Mouse (Mus musculus): ENCODE results near the gene Nrxn3.
A peak's percentile ranks its signal among the peaks of the same experiment; 100 is the strongest.

Gene Nrxn3

GRCm38 (mm10) chr12:89719194-89720080, 996.8 kb downstream of the Nrxn3 start:
- DNase-seq, result peak; percentile 7

DNA sequence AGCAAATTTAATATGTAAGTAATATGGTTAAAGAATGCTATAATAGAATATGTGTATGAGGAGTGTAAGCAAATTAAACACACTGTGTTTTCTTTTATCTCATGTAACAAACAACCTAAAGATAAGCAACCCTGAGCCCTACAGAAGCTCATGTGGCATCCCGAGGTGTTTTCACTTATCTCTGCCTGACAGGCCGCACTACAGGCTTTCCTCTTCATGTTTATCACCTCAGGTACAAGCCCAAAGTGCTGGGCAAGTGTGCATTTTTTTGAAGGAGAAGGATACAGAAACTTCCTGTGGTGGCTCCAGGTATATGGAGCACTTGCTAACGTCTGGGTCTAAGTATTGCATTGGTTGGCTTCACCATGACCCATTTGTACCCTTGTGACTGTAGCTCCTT, 998.3 kb downstream of the Nrxn3 start:
- no peak for DNase-seq

DNA sequence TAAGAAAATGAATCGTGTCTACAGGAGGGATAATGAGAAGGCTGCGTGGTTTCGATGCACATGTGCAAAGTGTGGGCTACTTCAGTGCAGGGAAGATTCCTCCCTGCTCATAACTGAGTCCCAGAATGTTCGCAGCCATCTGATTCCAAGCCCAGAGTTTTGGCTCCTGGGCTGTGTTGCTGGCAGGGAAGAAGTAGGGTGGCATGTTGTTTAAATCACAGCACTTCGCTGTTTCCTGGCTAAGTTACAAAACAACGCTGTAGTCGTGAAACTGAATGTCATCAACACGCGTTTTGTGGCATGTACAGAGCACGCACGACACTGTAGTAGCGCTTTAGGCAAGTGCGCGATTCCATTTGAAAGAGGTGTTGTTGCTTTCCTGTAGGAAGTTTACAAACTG, 999.8 kb downstream of the Nrxn3 start:
- DNase-seq, result no peak

- DNase-seq, result no peak
Measured at GRCm38 (mm10) chr12:89724048-89724447, 1001.4 kb downstream of the Nrxn3 start.

DNA sequence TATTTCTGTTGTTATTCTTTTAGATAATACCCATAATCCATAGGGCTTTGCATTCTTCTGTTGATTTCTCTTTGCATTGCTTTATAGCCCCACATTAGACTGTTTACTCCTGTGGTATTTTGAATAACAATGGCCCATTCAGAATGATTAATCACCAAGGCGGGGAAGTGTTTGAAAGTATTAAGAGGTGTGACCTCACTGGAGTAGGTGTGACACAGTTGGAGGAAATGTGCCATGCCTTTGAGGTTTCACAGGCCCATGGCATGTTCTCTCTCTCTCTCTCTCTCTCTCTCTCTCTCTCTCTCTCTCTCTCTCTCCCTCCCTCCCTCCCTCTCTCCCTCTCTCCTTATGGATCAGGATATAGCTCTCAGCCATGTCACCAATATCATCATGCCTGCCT, 1019.6 kb downstream of the Nrxn3 start:
- no peak for DNase-seq

GRCm38 (mm10) chr12:89742796-89743195, 1020.1 kb downstream of the Nrxn3 start:
- no peak for DNase-seq

DNA sequence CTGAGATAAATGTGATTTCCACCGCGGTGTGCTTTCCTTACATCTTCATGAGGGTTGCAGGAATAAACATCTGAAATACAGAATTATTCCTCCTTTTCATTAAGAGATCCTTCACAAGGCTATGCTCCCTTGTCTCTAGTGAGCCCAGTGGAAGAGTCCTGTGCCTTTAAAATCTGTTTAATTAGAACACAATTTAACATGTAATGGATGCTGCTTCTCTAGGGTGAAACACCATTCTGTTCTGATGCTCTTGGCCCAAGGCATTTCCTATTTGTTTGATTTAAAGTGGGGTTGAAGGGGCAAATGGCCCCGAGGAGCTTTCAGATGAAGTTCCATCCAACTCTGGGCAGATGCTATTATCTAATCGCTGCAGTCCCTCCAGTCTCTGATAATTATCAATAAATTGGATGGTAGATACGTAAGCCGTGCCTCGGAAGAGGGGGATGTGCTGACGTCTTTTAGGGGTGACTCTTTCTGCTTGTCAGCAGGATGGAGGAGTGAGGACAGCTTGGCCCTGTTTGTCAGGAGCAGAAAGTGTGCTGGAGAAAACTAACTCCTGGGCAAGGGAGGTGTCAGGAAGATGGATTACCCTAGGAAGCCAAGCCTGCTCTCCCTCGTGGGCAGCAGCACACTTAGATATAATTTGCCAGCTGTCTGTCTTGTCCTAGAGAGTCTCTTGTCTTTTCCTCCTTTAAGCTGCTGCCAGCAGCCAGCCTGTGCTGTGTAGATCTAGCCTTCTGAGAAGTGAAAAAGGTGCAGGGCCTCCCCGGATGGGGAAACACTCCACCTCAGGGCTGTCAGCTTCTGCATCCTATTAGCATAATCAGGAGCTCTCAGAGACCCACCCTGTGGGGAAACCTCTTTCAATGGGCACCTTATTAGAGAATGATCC, 1041.8 kb downstream of the Nrxn3 start:
- DNase-seq, result no peak

- DNase-seq, result no peak
Measured at GRCm38 (mm10) chr12:89765179-89765578, 1042.5 kb downstream of the Nrxn3 start.

DNA sequence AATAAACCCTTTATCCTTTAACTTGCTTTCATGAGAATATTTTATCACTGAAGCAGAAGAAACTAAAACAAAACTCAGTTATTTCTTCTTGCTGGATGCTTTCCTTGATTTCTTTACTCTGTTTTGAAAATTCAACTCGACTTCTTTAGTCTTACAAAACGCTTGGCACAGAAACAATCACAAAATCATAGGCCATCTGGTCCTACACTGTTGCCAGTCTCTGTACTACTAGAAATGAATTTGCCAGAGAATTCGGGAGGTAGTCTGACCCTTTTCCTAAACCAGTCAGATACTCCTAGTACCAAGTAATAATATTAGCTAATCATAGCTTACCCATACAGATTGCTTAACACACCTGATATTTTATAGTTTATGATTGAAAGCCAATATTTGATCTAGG, 1066.1 kb downstream of the Nrxn3 start:
- DNase-seq, result no peak

GRCm38 (mm10) chr12:89789981-89790380, 1067.3 kb downstream of the Nrxn3 start:
- no peak for DNase-seq

GRCm38 (mm10) chr12:89791829-89792228, 1069.2 kb downstream of the Nrxn3 start:
- no peak for DNase-seq

GRCm38 (mm10) chr12:89794741-89795140, 1072.1 kb downstream of the Nrxn3 start:
- DNase-seq, result no peak

- no peak for DNase-seq
Measured at GRCm38 (mm10) chr12:89808217-89808616, 1085.5 kb downstream of the Nrxn3 start.

DNA sequence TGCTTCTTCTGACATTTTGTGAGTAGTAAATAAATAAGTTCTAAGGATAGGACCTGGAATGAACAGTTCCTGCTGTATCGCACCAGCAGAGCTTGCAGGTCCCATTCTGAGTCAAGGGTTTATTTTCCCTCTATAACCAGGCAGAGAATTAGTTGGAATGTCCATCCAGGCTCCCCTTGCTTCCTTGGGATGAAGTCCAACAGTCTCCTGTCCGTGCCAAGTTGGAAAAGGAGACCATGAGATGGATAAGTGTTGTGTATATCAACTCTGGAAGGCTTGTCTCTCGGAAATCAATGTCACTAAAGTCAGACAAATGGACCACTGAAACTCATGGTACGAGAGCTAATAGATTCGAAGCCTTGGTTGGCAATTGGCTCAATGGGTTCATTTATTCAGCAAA, 1087.5 kb downstream of the Nrxn3 start:
- no peak for DNase-seq

DNA sequence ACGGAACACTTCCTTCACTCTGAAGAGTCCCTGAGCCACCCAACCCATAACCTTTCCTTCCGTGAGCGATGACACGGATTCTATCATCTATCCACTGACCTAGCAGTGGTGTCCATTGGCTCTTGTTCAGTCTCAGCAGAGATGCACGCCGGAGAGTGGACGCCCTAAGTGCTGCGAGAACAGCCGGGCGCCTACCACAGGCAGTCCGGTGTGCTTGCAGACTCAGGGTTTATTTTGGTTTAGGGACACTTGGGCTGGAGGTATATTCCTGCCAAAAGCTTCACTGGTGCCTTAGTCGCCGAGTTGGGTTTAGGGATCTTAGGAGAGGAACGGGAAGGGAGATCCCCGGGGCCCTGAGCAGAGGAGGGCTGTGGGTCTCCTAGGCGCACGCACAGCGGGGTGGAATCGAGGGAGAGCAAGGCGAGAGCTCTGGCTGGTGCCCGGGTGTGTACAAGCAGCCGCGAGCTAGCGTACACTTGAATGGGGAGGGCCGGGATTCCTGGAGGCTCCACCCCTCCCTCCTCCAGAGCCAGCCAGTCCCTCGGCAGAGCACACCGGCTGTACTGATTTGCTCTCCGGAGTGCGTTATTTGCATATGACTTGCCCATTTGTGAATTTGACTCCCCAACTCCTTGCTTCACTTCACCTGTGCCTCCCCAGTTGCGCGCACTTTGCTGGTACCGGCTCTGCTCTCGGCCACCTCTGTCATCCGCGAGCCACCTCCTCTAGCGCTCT, 1089.3 kb downstream of the Nrxn3 start:
- DNase-seq, result peak; percentile 54

- no peak for DNase-seq
Measured at GRCm38 (mm10) chr12:89812550-89813207, 1090.0 kb downstream of the Nrxn3 start.

- no peak for DNase-seq
Measured at GRCm38 (mm10) chr12:89813294-89813693, 1090.6 kb downstream of the Nrxn3 start.

DNA sequence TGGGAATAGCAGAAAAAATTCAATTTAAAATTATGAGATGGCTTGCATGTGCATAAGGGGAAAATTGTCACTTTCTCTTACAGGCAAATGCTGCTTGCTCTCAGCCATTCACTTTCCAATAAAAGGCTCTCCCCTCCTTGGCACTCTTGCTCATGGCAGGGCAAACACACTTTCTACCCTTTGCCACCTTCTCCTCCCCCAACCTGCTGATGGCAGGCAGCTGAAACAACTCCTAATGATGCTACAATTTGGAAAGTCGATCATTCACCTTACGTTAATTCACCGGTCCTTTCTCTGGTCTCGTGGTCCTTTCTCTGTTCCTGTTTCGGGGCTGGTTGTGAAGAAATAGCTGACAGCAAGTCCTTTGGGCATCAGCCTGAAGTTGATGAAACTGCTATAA, 1091.0 kb downstream of the Nrxn3 start:
- no peak for DNase-seq

GRCm38 (mm10) chr12:89814536-89814935, 1091.9 kb downstream of the Nrxn3 start:
- no peak for DNase-seq

DNA sequence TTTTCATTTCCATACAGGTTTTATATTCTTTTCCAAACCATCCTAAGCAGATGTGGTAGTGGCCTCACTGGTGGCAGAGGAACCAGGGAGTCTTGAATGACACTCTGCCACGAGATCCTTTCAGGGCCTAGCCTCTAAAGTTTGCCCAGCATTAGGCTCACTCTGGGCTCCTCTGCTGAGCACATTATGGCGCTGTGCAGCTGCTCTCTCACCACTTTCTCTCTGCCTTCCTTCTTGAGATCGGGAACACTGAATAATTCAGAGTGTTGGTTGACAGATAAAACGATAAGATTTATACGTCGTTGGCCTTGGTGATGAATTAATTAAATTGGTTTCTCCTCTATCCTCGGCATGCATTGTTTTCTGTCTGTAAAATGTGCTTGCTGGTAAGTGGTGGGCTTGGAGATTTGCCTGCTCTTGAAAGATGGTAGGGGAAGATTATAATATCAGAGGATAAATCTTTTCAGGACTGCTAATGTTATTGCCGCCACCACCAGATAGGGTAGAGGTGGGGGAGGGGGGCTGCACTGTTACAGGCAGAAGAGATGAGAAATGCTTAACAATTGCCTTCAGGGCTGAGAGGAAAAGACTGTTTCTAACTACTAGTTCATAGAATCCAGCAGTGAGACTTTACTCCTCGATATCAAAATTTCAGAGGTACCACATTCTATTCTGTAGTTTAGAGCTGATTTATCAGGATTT, 1094.5 kb downstream of the Nrxn3 start:
- DNase-seq, result no peak

DNA sequence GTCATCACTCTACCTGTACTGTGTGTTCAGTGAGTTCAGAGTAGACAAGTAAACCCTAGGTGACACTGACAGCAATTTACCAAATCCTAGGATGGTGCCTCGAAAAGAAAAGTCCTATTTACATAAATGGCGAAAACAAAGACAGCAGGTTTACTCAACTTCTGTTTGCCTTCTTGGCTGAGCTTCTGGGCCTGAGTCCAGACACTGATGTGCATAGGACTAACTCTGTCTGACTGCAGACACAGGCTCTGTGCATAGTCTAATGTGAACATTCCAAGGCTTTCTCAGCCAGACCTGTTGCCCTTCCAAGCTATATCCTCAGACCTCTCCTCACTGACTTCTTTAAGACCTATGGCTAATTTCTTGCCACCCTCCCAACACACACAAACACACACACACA, 1095.5 kb downstream of the Nrxn3 start:
- DNase-seq, result no peak

GRCm38 (mm10) chr12:89822141-89822540, 1099.5 kb downstream of the Nrxn3 start:
- no peak for DNase-seq
